ENCODE assay signal across 10 mouse cellular contexts in genomic region chr3:152569242-152569605, GRCm38 (mm10).
DNase-seq lines count a peak whose midpoint lies in the region; ATAC-seq lines count a peak whose summit lies in the region.
"Had no signal": no experiment of that assay in that cellular context is flagged by ENCODE, and none has a peak within 500 bp of the region (broad histone marks: within the 10 kb centered on the region; RNA-seq: fewer than 3 reads in every experiment).

No protein-coding gene starts in this region.

- H3K36me3 ChIP-seq in liver, embryonic 11.5 days (ENCODE audit: control insufficient read depth, insufficient read depth, low read length), result no peaks in the 10 kb centered on the region
- no peaks in the 10 kb centered on the region for H3K36me3 ChIP-seq in liver, embryonic 12.5 days

- no peaks in the 10 kb centered on the region for H3K27me3 ChIP-seq in liver, embryonic 11.5 days (replicated peaks; ENCODE audit: control insufficient read depth, insufficient read depth, low read length)
- H3K27me3 ChIP-seq in liver, embryonic 12.5 days (replicated peaks), result no peaks in the 10 kb centered on the region

- H3K9ac ChIP-seq in liver, embryonic 11.5 days (ENCODE audit: low read depth, low read length), result no peak overlapping the region
- H3K9ac ChIP-seq in liver, embryonic 12.5 days, result no peak overlapping the region

- H3K27ac ChIP-seq in liver, embryonic 11.5 days (ENCODE audit: low read depth, low read length), result 0 out of 2 replicates have a peak overlapping the region, but pooled peaks have one; percentile 23
- no peak overlapping the region for H3K27ac ChIP-seq in liver, embryonic 12.5 days

- peak; percentile 34; the same call in 1 of the 2 replicates for ATAC-seq in liver, embryonic 11.5 days (replicated peaks; ENCODE audit: low FRiP score)
- ATAC-seq in liver, embryonic 12.5 days, result no peak
- ATAC-seq in hematopoietic stem cell, adult 5-6 weeks (replicated peaks in 1 of 2; ENCODE audit: insufficient read depth in 1 of 2, low FRiP score in 2 of 2, low TSS enrichment in 1 of 2, low read depth in 1 of 2, poor library complexity in 2 of 2, severe bottlenecking in 2 of 2), result peak; percentile 97

- no peak overlapping the region for H3K4me2 ChIP-seq in liver, embryonic 11.5 days
- no peak overlapping the region for H3K4me2 ChIP-seq in liver, embryonic 12.5 days

- no peaks in the 10 kb centered on the region for H3K4me1 ChIP-seq in liver, embryonic 11.5 days (replicated peaks; ENCODE audit: control insufficient read depth, insufficient read depth, low read length)
- H3K4me1 ChIP-seq in liver, embryonic 12.5 days, result peaks cover 5% of the 10 kb centered on the region; the same call in 1 of the 2 replicates

- intact Hi-C loops in left cerebral cortex, postnatal 14 days (cut with DNase I), result no loop called here

- 35% methylated on average over 6 of the region's 6 CpGs for WGBS in liver, embryonic 11.5 days
- 38% methylated on average over 6 of the region's 6 CpGs for WGBS in liver, embryonic 12.5 days (ENCODE audit: insufficient replicate concordance)

- no peak overlapping the region for H3K4me3 ChIP-seq in liver, embryonic 11.5 days (ENCODE audit: low read depth, low read length)
- H3K4me3 ChIP-seq in liver, embryonic 12.5 days, result no peak overlapping the region

- no peaks in the 10 kb centered on the region for H3K9me3 ChIP-seq in liver, embryonic 11.5 days (ENCODE audit: control insufficient read depth, low read length)
- no peaks in the 10 kb centered on the region for H3K9me3 ChIP-seq in liver, embryonic 12.5 days (replicated peaks)

- no peak for DNase-seq in liver, embryonic 11.5 days (ENCODE audit: low spot score)
- DNase-seq in kidney, postnatal 36 days, result peak; percentile 23 to 50
- DNase-seq in thymus, postnatal 36 days, result peak; percentile 31 to 39
- no peak for DNase-seq in adrenal gland, postnatal 25 days
- no peak for DNase-seq in adipocyte (ENCODE audit: low spot score)
- DNase-seq in left cerebral cortex, postnatal 14 days (ENCODE audit: low spot score in 2 of 2), result no peak
- DNase-seq: adrenal gland, adult 2 months; cerebellum, adult 2 months had no signal

Comparison
In these comparisons a context has a peak if more than half of its experiments do, and no peak if none do; other contexts are left out.
1. DNase-seq: peak in kidney, postnatal 36 days (2 of 2) and thymus, postnatal 36 days (2 of 2); none in liver, embryonic 11.5 days (single experiment), adrenal gland, postnatal 25 days (single experiment), adipocyte (single experiment) and left cerebral cortex, postnatal 14 days (0 of 2).